Mouse (Mus musculus) limb, embryonic 14.5 days (tissue): ENCODE measurements around the gene Hist1h2br. TPM values are rescaled to one million over a fixed set of nuclear protein-coding genes. Genes with fewer than 3 reads are reported as not detected.
"Not testable (repeated sequence)": the region's sequence is repeated elsewhere in the genome, so short reads cannot be mapped to it uniquely, and the experiment has no call there.

Source experiments
- ATAC-seq: fragments of 200-750 bp; cut with Nextera tagmentation; 2 replicates; pipeline ENCODE4 v1.8.0; 2017; ENCODE audit warnings: low read depth, moderate number of reproducible peaks, moderate TSS enrichment; ENCODE audit not compliant: low FRiP score
- DNase-seq: peaks from one replicate; pipeline ENCODE4 v3.0.0-alpha.2; 2015; ENCODE audit warnings: low spot score
- H3K27ac ChIP-seq: fragments of 300-500 bp; sonication (generic); replicated peaks from 2 replicates; pipeline ENCODE4 v1.5.1; 2014; ENCODE audit warnings: low read depth, mild to moderate bottlenecking, low read length, moderate library complexity, mixed read lengths
- H3K27me3 ChIP-seq: fragments of 300-500 bp; sonication (generic); 2 replicates; pipeline ENCODE4 v1.6.1; 2014; ENCODE audit warnings: low read length, mixed read lengths; ENCODE audit not compliant: control insufficient read depth, insufficient read depth
- H3K36me3 ChIP-seq: fragments of 300-500 bp; sonication (generic); 2 replicates; pipeline ENCODE4 v1.6.1; 2014; ENCODE audit warnings: mild to moderate bottlenecking, low read length, moderate library complexity, mixed read lengths; ENCODE audit not compliant: control insufficient read depth, insufficient read depth
- H3K4me1 ChIP-seq: fragments of 300-500 bp; sonication (generic); 2 replicates; pipeline ENCODE4 v1.6.1; 2014; ENCODE audit warnings: antibody characterized with exemption, low read length, mixed read lengths; ENCODE audit not compliant: control insufficient read depth, insufficient read depth
- H3K4me2 ChIP-seq: fragments of 300-500 bp; sonication (generic); replicated peaks from 2 replicates; pipeline ENCODE4 v1.6.1; 2014; ENCODE audit warnings: low read depth, mild to moderate bottlenecking, low read length, moderate library complexity; ENCODE audit not compliant: severe bottlenecking
- H3K4me3 ChIP-seq: fragments of 300-500 bp; sonication (generic); replicated peaks from 2 replicates; pipeline ENCODE4 v1.5.1; 2014; ENCODE audit warnings: low read length
- H3K9ac ChIP-seq: fragments of 300-500 bp; sonication (generic); 2 replicates; pipeline ENCODE4 v1.6.1; 2014; ENCODE audit warnings: mild to moderate bottlenecking, low read depth, low read length, moderate library complexity; ENCODE audit not compliant: severe bottlenecking
- H3K9me3 ChIP-seq: fragments of 300-500 bp; sonication (generic); 2 replicates; pipeline ENCODE4 v1.6.1; 2016; ENCODE audit warnings: low read length; ENCODE audit not compliant: control insufficient read depth
- POLR2A ChIP-seq: fragments of 200-500 bp; IDR thresholded peaks from 2 replicates; pipeline ENCODE4 v1.8.0; 2012; ENCODE audit warnings: inconsistent platforms, mild to moderate bottlenecking, moderate library complexity, borderline replicate concordance; ENCODE audit not compliant: insufficient read depth, insufficient read length; ENCODE audit errors: extremely low read depth
- WGBS: fragments of 180-500 bp; shearing (Covaris S2); extraction: QIAGEN DNeasy Blood & Tissue Kit; methylation state at CpG from one replicate; pipeline ENCODE4 v1.1.7; 2014; 5-methylcytosine and 5-hydroxymethylcytosine counted together
- polyA plus RNA-seq, 2 experiments: library from polyadenylated mRNA; depleted of rRNA in 1 of 2; stranded (reverse) in 1 of 2; unstranded in 1 of 2; fragments of >200 nt; fragmentation: Nextera tagmentation in 1 of 2; extraction: Ambion mirVana in 1 of 2; gene quantifications; 2 replicates each; pipeline versions ENCODE4 v1.2.1 to v1.2.3; 2012 to 2014

Hist1h2br gene
- 7.1 and 24.1 TPM in 2 replicates for polyA plus RNA-seq (2012; rRNA removed)
- polyA plus RNA-seq (2014; fragmentation: Nextera tagmentation; extraction: Ambion mirVana) = 19.2 and 25.2 TPM in 2 replicates

DNA sequence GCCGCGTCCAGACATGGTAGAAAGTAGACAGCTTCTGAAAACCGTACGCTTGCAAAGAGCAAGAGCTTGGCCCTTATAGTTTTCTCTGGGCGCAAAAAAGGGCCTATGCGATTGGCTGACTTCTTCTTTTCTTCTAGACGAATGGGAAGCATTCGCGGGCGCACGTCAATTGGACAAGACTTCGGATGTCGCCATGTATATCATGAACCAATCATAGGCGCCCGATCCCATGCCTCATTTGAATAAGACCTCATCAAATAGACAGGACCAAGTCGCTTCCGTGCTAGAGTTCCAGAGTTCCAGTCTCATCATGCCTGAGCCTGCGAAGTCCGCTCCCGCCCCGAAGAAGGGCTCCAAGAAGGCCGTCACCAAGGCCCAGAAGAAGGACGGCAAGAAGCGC is at the start of gene Hist1h2br, which contains the start of gene Hist1h2ap:
Gene Hist1h2br, plus strand, starts transcription at position 283 of the 400 bp plus-strand sequence.
Gene Hist1h2ap, minus strand, starts transcription at position 47 of the 400 bp plus-strand sequence.
- not testable (repeated sequence) for H3K27me3 ChIP-seq, H3K9ac ChIP-seq, H3K4me1 ChIP-seq, DNase-seq, H3K4me3 ChIP-seq, H3K36me3 ChIP-seq, H3K4me2 ChIP-seq, H3K27ac ChIP-seq, H3K9me3 ChIP-seq
- WGBS = no CpG with 5 or more reads among the region's 24 CpGs
- peak; percentile 91 for ATAC-seq

DNA sequence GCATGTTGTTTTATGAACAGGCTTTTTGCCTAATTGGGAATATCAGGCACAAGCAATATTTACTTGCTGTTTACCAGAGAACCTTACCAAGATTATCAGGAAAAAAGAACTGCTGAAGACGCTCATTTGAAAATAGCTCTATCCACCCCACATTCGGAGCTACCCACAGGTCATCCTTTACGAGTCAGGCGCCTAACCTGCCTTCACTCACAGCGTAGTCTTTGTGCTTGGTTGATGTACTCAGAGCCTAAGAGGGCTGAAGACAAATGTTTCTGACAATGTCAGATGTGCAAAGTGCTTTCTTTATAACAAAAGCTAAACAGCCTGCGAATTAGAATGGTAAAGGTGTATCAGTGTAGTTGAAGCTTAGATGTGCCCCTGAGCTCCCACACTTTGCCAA is 49.2 kb upstream of the Hist1h2br start:
- H3K27ac ChIP-seq = peak overlapping the region; percentile 93
- H3K4me3 ChIP-seq = peak overlapping the region; percentile 36; the same call in 1 of the 2 replicates
- H3K4me2 ChIP-seq = peak overlapping the region; percentile 72
- no peaks in the 10 kb centered on the region for H3K9me3 ChIP-seq
- peak overlapping the region; percentile 52 for H3K9ac ChIP-seq
- no peak for ATAC-seq
- TF ChIP-seq POLR2A = no peak
- no peak for DNase-seq
- no peaks in the 10 kb centered on the region for H3K36me3 ChIP-seq
- 27% methylated on average over 6 of the region's 6 CpGs for WGBS
- H3K27me3 ChIP-seq = no peaks in the 10 kb centered on the region
- peaks cover 20% of the 10 kb centered on the region for H3K4me1 ChIP-seq

DNA sequence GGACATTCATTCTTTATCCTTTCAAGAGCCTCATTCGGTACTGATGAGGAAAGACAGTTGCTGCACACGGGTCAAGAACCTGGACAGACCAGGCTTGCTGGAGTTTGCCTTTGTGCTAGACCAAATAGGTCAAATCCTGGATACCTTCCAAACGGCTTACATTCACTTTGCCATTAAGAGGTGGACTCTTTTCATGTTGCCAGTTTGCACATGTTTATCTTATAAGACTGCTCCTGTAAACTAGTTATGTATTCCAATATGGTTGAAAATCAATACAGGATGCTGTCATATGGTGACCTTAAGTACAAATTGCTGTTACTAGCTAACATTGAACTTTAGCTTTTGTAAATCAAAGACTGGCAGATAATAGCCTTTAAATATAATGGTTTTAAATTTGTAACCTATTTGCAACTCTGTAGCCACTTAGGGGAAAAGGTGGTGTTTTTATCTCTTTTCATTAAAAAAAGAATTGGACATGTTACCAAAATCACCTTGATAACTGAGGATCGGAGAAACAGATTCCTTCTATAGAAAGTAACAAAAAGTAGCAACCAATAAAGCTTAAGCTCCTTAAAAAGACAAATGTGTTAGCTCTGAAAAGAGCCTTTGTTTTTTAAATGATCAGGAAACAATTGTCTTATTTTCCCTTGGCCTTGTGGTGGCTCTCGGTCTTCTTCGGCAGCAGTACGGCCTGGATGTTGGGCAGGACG is 47.2 kb upstream of the Hist1h2br start:
- Histone ChIP-seq H3K36me3 (no peaks in the 10 kb centered on the region), H3K4me2 (peak overlapping the region; percentile 50), H3K9me3 (no peaks in the 10 kb centered on the region), H3K4me3 (peak overlapping the region; percentile 37), H3K27ac (peak overlapping the region; percentile 85), H3K4me1 (peaks cover 27% of the 10 kb centered on the region), H3K9ac (peak overlapping the region; percentile 52), H3K27me3 (no peaks in the 10 kb centered on the region)
- WGBS = 11% methylated on average over 8 of the region's 8 CpGs
- DNase-seq (peak; percentile 50), ATAC-seq (no peak)
- peak; percentile 72; the same call in 1 of the 2 replicates for TF ChIP-seq POLR2A

DNA sequence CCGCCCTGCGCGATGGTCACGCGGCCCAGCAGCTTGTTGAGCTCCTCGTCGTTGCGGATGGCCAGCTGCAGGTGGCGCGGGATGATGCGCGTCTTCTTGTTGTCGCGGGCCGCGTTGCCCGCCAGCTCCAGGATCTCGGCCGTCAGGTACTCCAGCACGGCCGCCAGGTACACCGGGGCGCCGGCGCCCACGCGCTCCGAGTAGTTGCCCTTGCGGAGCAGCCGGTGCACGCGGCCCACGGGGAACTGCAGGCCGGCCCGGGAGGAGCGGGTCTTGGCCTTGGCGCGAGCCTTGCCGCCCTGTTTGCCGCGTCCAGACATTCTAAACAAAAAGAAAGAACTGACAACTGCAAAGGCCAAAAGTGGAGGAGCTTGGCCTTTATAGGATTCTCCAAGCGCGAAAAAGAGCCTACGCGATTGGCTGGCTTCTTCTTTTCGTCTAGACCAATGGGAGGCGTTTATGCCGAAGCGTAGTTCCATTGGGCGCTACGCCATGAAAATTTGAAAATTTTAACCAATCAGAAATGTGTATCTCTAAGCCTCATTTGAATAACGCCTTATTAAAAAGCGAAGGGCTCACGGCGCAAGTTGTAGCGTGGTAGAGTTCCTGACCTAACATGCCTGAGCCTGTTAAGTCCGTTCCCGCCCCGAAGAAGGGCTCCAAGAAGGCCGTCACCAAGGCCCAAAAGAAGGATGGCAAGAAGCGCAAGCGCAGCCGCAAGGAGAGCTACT is 46.5 kb upstream of the Hist1h2br start, which contains the start of the genes Hist1h2an and Hist1h2bp:
Gene Hist1h2an, minus strand, starts transcription at position 320 of the 731 bp plus-strand sequence.
Gene Hist1h2bp, plus strand, starts transcription at position 563 of the 731 bp plus-strand sequence.
- not testable (repeated sequence) for H3K36me3 ChIP-seq, H3K27me3 ChIP-seq, H3K9me3 ChIP-seq
- peak; percentile 40; the same call in 1 of the 2 replicates for TF ChIP-seq POLR2A
- peak; percentile 91 for ATAC-seq
- Histone ChIP-seq H3K4me2 (peak within 1 kb of the TSS; percentile 50), H3K27ac (peak within 1 kb of the TSS; percentile 85), H3K4me3 (peak within 1 kb of the TSS; percentile 37), H3K4me1 (peaks cover 27% of the 10 kb centered on the region), H3K9ac (peak within 1 kb of the TSS; percentile 52)
- WGBS = under 1% methylated on average over 29 of the region's 63 CpGs
- DNase-seq = peak; percentile 99
